8 mouse cellular contexts compared by ENCODE assay signal in the genomic region with DNA sequence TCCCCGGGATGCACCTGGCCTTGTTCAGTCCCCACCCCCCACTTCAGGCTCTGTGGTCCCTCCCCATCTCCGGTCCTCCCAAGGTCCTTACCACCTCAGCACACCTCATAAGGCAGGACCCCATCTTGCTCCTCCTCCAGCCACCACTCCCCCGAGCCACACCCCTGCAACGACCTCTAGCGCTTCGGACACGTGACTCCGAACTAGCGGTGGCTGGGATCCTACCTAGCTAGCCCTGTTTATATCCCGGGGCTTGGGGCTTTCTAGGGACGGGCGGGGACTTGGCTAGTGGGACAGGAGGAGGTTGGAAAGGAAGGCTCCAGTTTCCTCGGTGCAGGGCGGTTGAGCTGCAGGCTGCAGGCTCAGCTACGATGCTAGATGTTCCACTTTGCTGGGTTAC. TPM values are rescaled to one million over a fixed set of nuclear protein-coding genes. Genes with fewer than 3 reads are reported as not detected.
DNase-seq lines count a peak whose midpoint lies in the region; ATAC-seq and TF ChIP-seq lines count a peak whose summit lies in the region.

No protein-coding gene starts in this region.

- TF ChIP-seq CTCF in G1E (IDR thresholded peaks at IDR 0.05; ENCODE audit: low read depth, low read length), result no peak

- H3K4me2 ChIP-seq in forebrain, embryonic 12.5 days, result peak overlapping the region; percentile 43
- peak overlapping the region; percentile 52 for H3K4me2 ChIP-seq in limb, embryonic 12.5 days
- peak overlapping the region; percentile 50 for H3K4me2 ChIP-seq in neural tube, embryonic 13.5 days

- peaks cover 5% of the 10 kb centered on the region for H3K9me3 ChIP-seq in G1E (replicated peaks)
- H3K9me3 ChIP-seq in forebrain, embryonic 12.5 days, result no peaks in the 10 kb centered on the region
- H3K9me3 ChIP-seq in limb, embryonic 12.5 days, result no peaks in the 10 kb centered on the region
- no peaks in the 10 kb centered on the region for H3K9me3 ChIP-seq in neural tube, embryonic 13.5 days

- ATAC-seq in G1E (ENCODE audit: extremely low read depth, insufficient number of reproducible peaks, low FRiP score, poor library complexity, severe bottlenecking), result peak; percentile 28; the same call in 1 of the 2 replicates
- ATAC-seq in forebrain, embryonic 12.5 days (ENCODE audit: low FRiP score), result no peak
- peak; percentile 63; the same call in 1 of the 2 replicates for ATAC-seq in limb, embryonic 12.5 days (ENCODE audit: insufficient number of reproducible peaks, insufficient read depth, low FRiP score, low TSS enrichment, low read depth)
- 0 out of 2 replicates have a peak, but pooled peaks have one; percentile 27 for ATAC-seq in neural tube, embryonic 13.5 days (ENCODE audit: low read depth)

- peak; percentile 15 for DNase-seq in 3T3-L1 (ENCODE audit: low read depth, low spot score)
- peak; percentile 29 for DNase-seq in G1E (ENCODE audit: low spot score)
- DNase-seq in B cell, adult 2 months, result no peak
- DNase-seq in right cerebral cortex, postnatal 4 days, result no peak
- no peak for DNase-seq in cerebellum, adult 11 months

- peak overlapping the region; percentile 41; the same call in 1 of the 2 replicates for H3K4me3 ChIP-seq in G1E (ENCODE audit: low read depth, low read length)
- no peak overlapping the region; the same call in 1 of the 2 replicates for H3K4me3 ChIP-seq in forebrain, embryonic 12.5 days (replicated peaks)
- H3K4me3 ChIP-seq in limb, embryonic 12.5 days (replicated peaks), result peak overlapping the region; percentile 20
- H3K4me3 ChIP-seq in neural tube, embryonic 13.5 days, result peak overlapping the region; percentile 20; the same call in 1 of the 2 replicates

- no peaks in the 10 kb centered on the region for H3K36me3 ChIP-seq in G1E (replicated peaks)
- H3K36me3 ChIP-seq in forebrain, embryonic 12.5 days (replicated peaks), result no peaks in the 10 kb centered on the region
- 0 out of 2 replicates have a peak, but pooled peaks cover 6% of the 10 kb centered on the region for H3K36me3 ChIP-seq in limb, embryonic 12.5 days
- 0 out of 2 replicates have a peak, but pooled peaks cover 8% of the 10 kb centered on the region for H3K36me3 ChIP-seq in neural tube, embryonic 13.5 days

- H3K9ac ChIP-seq in forebrain, embryonic 12.5 days, result no peak overlapping the region
- no peak overlapping the region for H3K9ac ChIP-seq in limb, embryonic 12.5 days (replicated peaks)
- H3K9ac ChIP-seq in neural tube, embryonic 13.5 days, result peak overlapping the region; percentile 55

- H3K4me1 ChIP-seq in G1E (ENCODE audit: insufficient read depth, low read depth, low read length), result peaks cover 14% of the 10 kb centered on the region
- H3K4me1 ChIP-seq in forebrain, embryonic 12.5 days, result peaks cover 5% of the 10 kb centered on the region
- H3K4me1 ChIP-seq in limb, embryonic 12.5 days (replicated peaks), result peaks cover 6% of the 10 kb centered on the region; the same call in 1 of the 2 replicates
- peaks cover 4% of the 10 kb centered on the region; the same call in 1 of the 2 replicates for H3K4me1 ChIP-seq in neural tube, embryonic 13.5 days (replicated peaks)

- H3K27ac ChIP-seq in forebrain, embryonic 12.5 days, result no peak overlapping the region
- no peak overlapping the region for H3K27ac ChIP-seq in limb, embryonic 12.5 days
- no peak overlapping the region for H3K27ac ChIP-seq in neural tube, embryonic 13.5 days (replicated peaks)

- peaks cover 3% of the 10 kb centered on the region; the same call in 1 of the 2 replicates for H3K27me3 ChIP-seq in G1E (ENCODE audit: insufficient read depth, low read length)
- peaks cover 12% of the 10 kb centered on the region for H3K27me3 ChIP-seq in forebrain, embryonic 12.5 days
- H3K27me3 ChIP-seq in limb, embryonic 12.5 days, result peaks cover 6% of the 10 kb centered on the region
- H3K27me3 ChIP-seq in neural tube, embryonic 13.5 days, result peaks cover 14% of the 10 kb centered on the region

- WGBS in forebrain, embryonic 12.5 days, result 3% methylated on average over 15 of the region's 15 CpGs
- WGBS in limb, embryonic 12.5 days, result 4% methylated on average over 15 of the region's 15 CpGs
- 5% methylated on average over 15 of the region's 15 CpGs for WGBS in neural tube, embryonic 13.5 days

RNA-seq across cellular contexts. Expression of gene Dgka, which starts 7.2 kb away (rescaled TPM):
- total RNA-seq in G1E (2014; fragmentation: Nextera tagmentation) (6.8 and 8.4 TPM in 2 replicates), G1E (2017) (3.3 TPM in 2 replicates)
- polyA plus RNA-seq in G1E (2012), result 0.19 and 0.50 TPM in 2 replicates
- 3.9 and 4.2 TPM in 2 replicates for polyA plus RNA-seq in forebrain, embryonic 12.5 days (2016; fragmentation: Nextera tagmentation; extraction: Ambion mirVana)
- 8.4 and 8.9 TPM in 2 replicates for polyA plus RNA-seq in limb, embryonic 12.5 days (2016; fragmentation: Nextera tagmentation; extraction: Ambion mirVana)
- 7.8 and 8.2 TPM in 2 replicates for polyA plus RNA-seq in neural tube, embryonic 13.5 days (2015; fragmentation: Nextera tagmentation; extraction: Ambion mirVana)

RNA-seq across cellular contexts. Expression of gene Pym1, which starts 10.3 kb away (rescaled TPM):
- 78.7 and 93.7 TPM in 2 replicates for total RNA-seq in G1E (2014; fragmentation: Nextera tagmentation)
- 44.3 and 47.3 TPM in 2 replicates for total RNA-seq in G1E (2017)
- polyA plus RNA-seq in G1E (2012), result 144 and 169 TPM in 2 replicates
- 51.2 and 52.8 TPM in 2 replicates for polyA plus RNA-seq in forebrain, embryonic 12.5 days (2016; fragmentation: Nextera tagmentation; extraction: Ambion mirVana)
- polyA plus RNA-seq in limb, embryonic 12.5 days (2016; fragmentation: Nextera tagmentation; extraction: Ambion mirVana), result 54.2 and 55.2 TPM in 2 replicates
- polyA plus RNA-seq in neural tube, embryonic 13.5 days (2015; fragmentation: Nextera tagmentation; extraction: Ambion mirVana), result 44.1 and 46.6 TPM in 2 replicates

RNA-seq across cellular contexts. Expression of gene Cdk2, which starts 32.6 kb away (rescaled TPM):
- total RNA-seq in G1E (2014; fragmentation: Nextera tagmentation), result 108 and 117 TPM in 2 replicates
- 109 and 113 TPM in 2 replicates for total RNA-seq in G1E (2017)
- 34.7 and 36.3 TPM in 2 replicates for polyA plus RNA-seq in G1E (2012)
- polyA plus RNA-seq in forebrain, embryonic 12.5 days (2016; fragmentation: Nextera tagmentation; extraction: Ambion mirVana), result 95.2 and 104 TPM in 2 replicates
- polyA plus RNA-seq in limb, embryonic 12.5 days (2016; fragmentation: Nextera tagmentation; extraction: Ambion mirVana), result 147 and 161 TPM in 2 replicates
- polyA plus RNA-seq in neural tube, embryonic 13.5 days (2015; fragmentation: Nextera tagmentation; extraction: Ambion mirVana), result 23.3 and 29.1 TPM in 2 replicates

RNA-seq across cellular contexts. Expression of gene Pmel, which starts 33.4 kb away (rescaled TPM):
- total RNA-seq in G1E (2014; fragmentation: Nextera tagmentation), result 0.58 and 2.4 TPM in 2 replicates
- total RNA-seq in G1E (2017), result 0.76 and 1.0 TPM in 2 replicates
- 0.05 and 0.06 TPM in 2 replicates for polyA plus RNA-seq in G1E (2012)
- 0.88 and 4.4 TPM in 2 replicates for polyA plus RNA-seq in forebrain, embryonic 12.5 days (2016; fragmentation: Nextera tagmentation; extraction: Ambion mirVana)
- polyA plus RNA-seq in limb, embryonic 12.5 days (2016; fragmentation: Nextera tagmentation; extraction: Ambion mirVana), result 0.71 and 1.2 TPM in 2 replicates
- 0.50 and 1.0 TPM in 2 replicates for polyA plus RNA-seq in neural tube, embryonic 13.5 days (2015; fragmentation: Nextera tagmentation; extraction: Ambion mirVana)

RNA-seq across cellular contexts. Expression of gene Rab5b, which starts 41.4 kb away (rescaled TPM):
- total RNA-seq in G1E (2014; fragmentation: Nextera tagmentation) (49.1 TPM in 2 replicates), G1E (2017) (48.0 and 52.7 TPM in 2 replicates)
- 17.5 and 20.0 TPM in 2 replicates for polyA plus RNA-seq in G1E (2012)
- polyA plus RNA-seq in forebrain, embryonic 12.5 days (2016; fragmentation: Nextera tagmentation; extraction: Ambion mirVana), result 90.9 and 98.8 TPM in 2 replicates
- 72.7 and 78.2 TPM in 2 replicates for polyA plus RNA-seq in limb, embryonic 12.5 days (2016; fragmentation: Nextera tagmentation; extraction: Ambion mirVana)
- polyA plus RNA-seq in neural tube, embryonic 13.5 days (2015; fragmentation: Nextera tagmentation; extraction: Ambion mirVana), result 103 and 104 TPM in 2 replicates

Comparison
In these comparisons a context has a peak if more than half of its experiments do, and no peak if none do; other contexts are left out.
1. DNase-seq: peak in 3T3-L1 (single experiment) and G1E (single experiment); none in B cell, adult 2 months (0 of 2), right cerebral cortex, postnatal 4 days (single experiment) and cerebellum, adult 11 months (single experiment).
2. Peak in every context shown above with its lines, with median percentiles within 50 percentile points of each other: H3K4me2 ChIP-seq.